Mouse (Mus musculus) mammary gland, adult 2 months (tissue): ENCODE results near the gene 9930021J03Rik. TPM values are rescaled to one million over a fixed set of nuclear protein-coding genes. Genes with fewer than 3 reads are reported as not detected.

Experiments
- polyA plus RNA-seq: library from polyadenylated mRNA; depleted of rRNA; stranded (reverse); fragments of >200 nt; gene quantifications from 2 replicates; pipeline ENCODE4 v1.2.3, GENCODE M21; 2012; ENCODE audit warnings: low replicate concordance; rRNA removed

The 9930021J03Rik gene
- polyA plus RNA-seq: 3.5 and 11.4 TPM in 2 replicates

GRCm38 (mm10) chr19:29805917-29806785 lies at the start of gene 9930021J03Rik:
Gene 9930021J03Rik (minus strand): TSS chr19:29805989.

GRCm38 (mm10) chr19:29812581-29813460 lies 7.0 kb upstream of the 9930021J03Rik start, which contains the start of gene Ranbp6:
Gene Ranbp6 (minus strand): TSS chr19:29812974.

GRCm38 (mm10) chr19:29697245-29697874 lies 108.4 kb downstream of the 9930021J03Rik start, which contains the start of gene Mlana:
Gene Mlana (plus strand): TSS chr19:29697824.

Other genes with a start within 250 kb of the 9930021J03Rik start
- gene Ermp1, start 157.6 kb downstream of the 9930021J03Rik start, polyA plus RNA-seq: 18.3 and 36.0 TPM in 2 replicates
- gene Mlana, start 108.2 kb downstream of the 9930021J03Rik start, polyA plus RNA-seq: 0.41 and 1.0 TPM in 2 replicates
- gene Ranbp6, start 7.0 kb upstream of the 9930021J03Rik start, polyA plus RNA-seq: 1.2 and 4.4 TPM in 2 replicates
- gene Il33, start 119.1 kb upstream of the 9930021J03Rik start, polyA plus RNA-seq: 7.9 and 24.9 TPM in 2 replicates
- not detected in 2 replicates for gene Trpd52l3, start 197.8 kb upstream of the 9930021J03Rik start, polyA plus RNA-seq
- gene Uhrf2, start 224.5 kb upstream of the 9930021J03Rik start, polyA plus RNA-seq: 29.1 and 49.3 TPM in 2 replicates